Mouse (Mus musculus): Measurements from ENCODE around the gene Med23. TPM values are rescaled to one million over a fixed set of nuclear protein-coding genes. Genes with fewer than 3 reads are reported as not detected.

Med23 gene
- total RNA-seq, 1 experiment from 2014 or later, result 32.7 TPM

DNA sequence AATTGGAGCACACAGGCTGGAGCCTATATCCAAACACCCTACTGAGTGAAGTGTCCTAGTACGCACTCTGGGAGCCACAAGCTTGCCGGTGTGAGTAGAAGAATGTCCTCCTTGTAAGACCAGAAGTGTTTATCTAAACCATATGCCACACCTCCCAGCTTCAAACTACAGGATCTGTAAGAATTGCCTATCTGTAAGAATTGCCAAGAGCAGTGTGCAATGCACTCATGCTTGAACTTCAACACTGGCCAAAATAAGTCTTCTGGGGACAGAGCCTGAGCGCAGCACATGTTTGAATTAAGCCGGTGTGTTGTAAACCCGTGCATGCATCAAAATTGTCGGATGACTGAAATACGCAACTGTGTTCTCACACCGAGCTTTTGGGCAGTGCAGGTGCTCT lies 78.5 kb downstream of the Med23 start:
- no peak for ATAC-seq (replicated peaks in 1 of 2; ENCODE audit: insufficient read depth in 1 of 2, low FRiP score in 2 of 2, low TSS enrichment in 1 of 2, low read depth in 1 of 2, poor library complexity in 2 of 2, severe bottlenecking in 2 of 2)

DNA sequence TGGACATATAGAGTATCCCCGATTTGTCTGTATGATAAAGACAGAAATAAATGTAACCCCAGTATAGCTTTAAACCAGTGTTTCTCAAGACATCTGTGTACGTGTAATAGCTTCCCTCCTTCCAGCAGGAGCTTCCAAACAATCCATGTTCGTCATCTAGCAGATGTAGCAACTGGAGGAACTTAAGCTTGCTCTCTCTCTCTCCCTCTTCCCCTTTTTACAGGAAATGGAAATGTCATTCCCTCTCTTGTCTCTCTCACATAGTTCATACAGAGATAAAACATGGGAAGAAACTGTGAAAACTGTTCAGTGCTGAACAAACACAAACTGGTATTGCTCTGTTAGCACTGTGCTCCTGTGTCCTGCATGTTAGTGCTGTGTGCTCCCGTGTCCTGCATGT lies 80.4 kb downstream of the Med23 start:
- no peak for ATAC-seq (replicated peaks in 1 of 2; ENCODE audit: insufficient read depth in 1 of 2, low FRiP score in 2 of 2, low TSS enrichment in 1 of 2, low read depth in 1 of 2, poor library complexity in 2 of 2, severe bottlenecking in 2 of 2)

DNA sequence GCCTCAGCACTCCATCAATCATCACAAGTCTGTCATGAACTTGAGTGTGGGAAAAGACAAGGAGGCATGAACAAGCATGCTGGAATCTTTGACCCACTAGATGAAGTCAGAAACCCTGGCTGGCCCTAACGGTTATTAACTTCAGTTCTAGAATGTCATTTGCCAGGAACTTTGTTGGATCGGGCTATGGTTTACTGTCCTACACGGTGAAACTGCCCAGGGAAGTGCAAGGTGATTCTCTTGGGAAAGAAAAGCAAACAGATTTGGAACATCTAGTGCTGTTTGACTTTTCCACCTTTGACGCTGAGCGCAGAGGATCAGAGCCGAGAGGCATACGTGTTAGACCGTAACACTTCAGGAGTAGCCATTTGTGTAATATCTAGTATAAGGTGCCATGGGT lies 81.8 kb downstream of the Med23 start:
- ATAC-seq (replicated peaks in 1 of 2; ENCODE audit: insufficient read depth in 1 of 2, low FRiP score in 2 of 2, low TSS enrichment in 1 of 2, low read depth in 1 of 2, poor library complexity in 2 of 2, severe bottlenecking in 2 of 2), result no peak

DNA sequence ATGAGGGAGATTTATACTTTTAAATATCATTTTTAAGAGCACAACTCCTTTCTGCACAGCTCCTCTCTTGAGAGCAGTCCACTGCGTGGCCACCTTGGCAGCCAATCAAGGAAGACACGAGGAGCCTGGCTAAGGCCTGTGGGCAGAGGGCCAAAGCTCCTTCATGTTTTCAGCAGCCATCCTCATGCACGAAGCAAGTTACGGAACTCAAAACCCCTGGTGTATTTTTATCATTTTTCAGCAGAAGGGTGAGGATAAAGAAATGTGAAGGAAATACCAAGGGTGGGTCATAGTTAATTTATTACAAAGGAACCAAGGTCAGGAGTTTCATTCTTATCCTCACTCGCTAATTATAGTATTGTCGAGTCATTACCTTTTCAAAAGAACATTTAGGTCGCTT lies 82.8 kb downstream of the Med23 start:
- no peak for ATAC-seq (replicated peaks in 1 of 2; ENCODE audit: insufficient read depth in 1 of 2, low FRiP score in 2 of 2, low TSS enrichment in 1 of 2, low read depth in 1 of 2, poor library complexity in 2 of 2, severe bottlenecking in 2 of 2)

DNA sequence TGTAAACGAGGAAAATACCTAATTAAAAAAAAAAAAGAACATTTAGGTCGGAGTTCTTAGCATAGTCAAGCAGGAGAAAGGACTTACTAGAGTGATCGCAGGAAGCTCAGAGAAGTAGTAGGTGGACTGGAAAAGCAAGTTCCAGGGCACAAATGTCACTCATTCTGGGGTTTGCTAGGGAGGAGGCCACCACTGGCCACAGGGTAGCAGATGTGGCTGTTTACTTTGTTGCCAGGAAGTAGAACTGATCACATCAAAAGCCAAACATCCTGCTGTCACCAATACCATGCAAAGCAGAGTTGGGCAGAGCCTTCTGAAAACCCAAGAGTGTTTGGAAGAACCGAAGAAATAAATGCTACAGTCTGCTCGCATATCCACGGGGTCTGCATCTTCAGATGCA lies 84.1 kb downstream of the Med23 start:
- ATAC-seq (replicated peaks in 1 of 2; ENCODE audit: insufficient read depth in 1 of 2, low FRiP score in 2 of 2, low TSS enrichment in 1 of 2, low read depth in 1 of 2, poor library complexity in 2 of 2, severe bottlenecking in 2 of 2), result no peak

DNA sequence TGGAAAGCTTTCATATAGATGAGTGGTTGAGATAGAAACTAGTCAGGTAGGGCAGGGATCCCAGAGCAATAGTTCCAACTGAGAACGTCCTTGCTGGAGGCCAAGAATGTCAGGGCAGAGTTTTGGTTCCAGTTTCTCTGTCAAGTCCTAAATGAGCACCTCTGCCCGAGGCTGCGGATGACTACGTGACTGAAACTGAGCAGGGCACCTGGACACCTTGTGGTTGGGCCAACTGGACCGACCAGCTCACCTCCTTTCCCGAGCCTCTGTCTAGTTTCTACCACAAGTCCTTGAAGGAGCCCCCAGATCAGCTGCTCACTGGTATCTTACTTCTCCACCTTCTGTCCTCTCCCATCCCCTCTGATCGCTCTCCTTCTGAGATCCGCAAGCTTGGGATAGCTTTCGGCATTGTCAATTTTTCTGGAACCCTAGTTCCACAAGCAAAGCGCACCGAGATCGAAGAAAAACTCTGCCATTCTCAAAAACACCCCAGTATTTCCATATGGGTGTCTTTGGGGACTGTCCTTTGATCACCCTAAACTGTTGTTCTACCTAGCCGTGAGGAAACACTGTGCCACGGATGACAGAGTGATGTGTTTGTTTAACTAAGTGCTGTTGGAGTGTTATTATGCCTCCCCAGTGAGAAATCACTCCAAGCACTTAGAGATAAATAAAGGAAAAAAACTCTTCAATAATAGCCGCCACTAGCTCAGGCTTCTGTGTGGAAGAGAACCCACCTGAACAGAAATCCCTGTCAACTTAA lies 88.7 kb downstream of the Med23 start:
- no peak for ATAC-seq (replicated peaks in 1 of 2; ENCODE audit: insufficient read depth in 1 of 2, low FRiP score in 2 of 2, low TSS enrichment in 1 of 2, low read depth in 1 of 2, poor library complexity in 2 of 2, severe bottlenecking in 2 of 2)

DNA sequence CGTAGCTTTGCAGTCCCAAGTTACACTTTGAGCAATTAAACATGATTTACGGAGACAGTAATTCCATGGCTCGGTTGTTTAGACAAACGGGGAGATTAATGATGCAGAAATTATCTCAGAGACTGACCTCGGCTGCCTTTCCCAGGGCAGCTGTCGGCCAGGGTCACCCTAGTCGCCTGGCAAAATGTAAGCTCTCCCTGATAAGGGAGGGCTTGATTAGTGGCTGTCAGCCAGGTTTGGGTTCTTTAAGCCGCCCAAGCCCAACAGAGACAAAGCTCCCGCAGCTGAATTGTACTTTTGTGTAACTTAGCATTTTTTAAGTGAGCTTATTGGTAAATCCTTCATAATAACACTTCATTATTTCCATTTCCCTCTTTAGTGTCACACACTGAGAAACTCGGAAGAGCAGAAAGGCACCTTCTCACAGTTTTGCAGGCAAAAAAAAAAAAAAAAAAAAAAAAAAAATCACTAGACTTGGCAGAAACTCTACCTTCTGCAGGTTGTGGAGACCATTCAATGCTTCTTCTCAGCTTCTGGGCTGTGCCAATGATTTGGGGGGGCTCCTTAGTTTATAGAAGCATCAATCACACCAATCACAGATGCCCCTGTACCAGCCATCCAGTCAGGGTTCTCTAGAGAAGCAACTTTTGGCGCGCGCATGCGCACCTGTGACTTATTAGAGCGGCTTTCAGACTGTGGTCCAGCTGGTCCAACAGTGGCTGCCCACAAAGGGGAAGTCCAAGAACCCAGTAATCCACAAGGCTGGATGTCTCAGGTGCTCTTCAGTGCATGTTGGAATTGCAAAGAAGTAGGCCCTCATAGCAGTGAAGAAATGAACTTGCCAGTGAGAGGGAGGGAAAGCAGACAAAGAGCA lies 89.5 kb downstream of the Med23 start:
- no peak for ATAC-seq (replicated peaks in 1 of 2; ENCODE audit: insufficient read depth in 1 of 2, low FRiP score in 2 of 2, low TSS enrichment in 1 of 2, low read depth in 1 of 2, poor library complexity in 2 of 2, severe bottlenecking in 2 of 2)

DNA sequence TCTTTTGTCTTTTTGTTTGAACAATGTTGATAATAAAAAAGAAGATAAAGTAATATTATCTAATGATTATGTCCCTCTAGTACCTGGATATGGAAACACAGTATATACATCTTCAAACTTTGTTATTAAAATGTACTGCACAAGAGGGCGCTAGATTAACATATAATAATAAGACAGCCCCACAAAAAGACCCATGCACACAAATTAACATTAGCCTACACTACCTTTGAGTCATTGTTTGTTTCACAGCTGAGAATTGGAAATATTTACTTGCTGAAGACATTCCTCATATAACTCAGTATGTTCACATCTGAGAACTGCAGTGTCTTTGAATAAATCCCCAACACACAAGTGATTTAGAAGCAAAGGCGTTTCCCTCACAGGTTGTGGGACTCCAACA lies 91.3 kb downstream of the Med23 start:
- no peak; a peak in 1 of 4 replicates for ATAC-seq (replicated peaks in 1 of 2; ENCODE audit: insufficient read depth in 1 of 2, low FRiP score in 2 of 2, low TSS enrichment in 1 of 2, low read depth in 1 of 2, poor library complexity in 2 of 2, severe bottlenecking in 2 of 2)

DNA sequence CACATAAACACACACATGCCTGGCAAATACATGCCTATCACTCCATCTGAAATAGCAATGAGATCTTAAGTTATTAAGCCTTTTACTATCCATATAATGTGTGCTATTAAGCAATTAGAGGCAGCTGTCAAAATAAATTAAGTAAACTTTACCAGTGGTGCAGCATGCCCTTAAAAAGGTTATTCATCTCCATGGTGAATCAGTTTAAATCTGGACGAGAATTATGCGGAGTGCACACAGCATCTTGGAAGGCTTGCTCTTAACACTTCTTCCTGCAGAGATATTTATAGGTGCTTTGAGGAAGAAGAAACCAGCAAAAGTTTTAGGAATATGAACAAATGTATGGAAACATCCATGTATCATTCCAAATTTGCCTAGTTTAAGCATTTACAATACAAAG lies 92.1 kb downstream of the Med23 start:
- no peak for ATAC-seq (replicated peaks in 1 of 2; ENCODE audit: insufficient read depth in 1 of 2, low FRiP score in 2 of 2, low TSS enrichment in 1 of 2, low read depth in 1 of 2, poor library complexity in 2 of 2, severe bottlenecking in 2 of 2)

Other genes starting within 250 kb of the Med23 start
- gene Enpp1, start 157.8 kb upstream of the Med23 start, total RNA-seq (2017), result 3.7 and 4.5 TPM in 2 replicates
- not detected in 2 replicates for gene Enpp3, start 27.2 kb upstream of the Med23 start, total RNA-seq (2017)
- 0.19 TPM in 1 of 2 replicates, not detected in the other for gene Arg1, start 57.5 kb downstream of the Med23 start, total RNA-seq (2017)

All from hematopoietic stem cell, adult 5-6 weeks (primary cell).